Mouse (Mus musculus) neural tube, embryonic 10.5 days (tissue): ENCODE data around the gene Npw.
A peak's percentile ranks its signal among the peaks of the same experiment; 100 is the strongest.

ENCODE experiments used
- DNase-seq: peaks from one replicate; pipeline ENCODE4 v3.0.0-alpha.2; 2017; ENCODE audit warnings: low spot score; ENCODE audit errors: extremely low spot score

Npw gene

DNA sequence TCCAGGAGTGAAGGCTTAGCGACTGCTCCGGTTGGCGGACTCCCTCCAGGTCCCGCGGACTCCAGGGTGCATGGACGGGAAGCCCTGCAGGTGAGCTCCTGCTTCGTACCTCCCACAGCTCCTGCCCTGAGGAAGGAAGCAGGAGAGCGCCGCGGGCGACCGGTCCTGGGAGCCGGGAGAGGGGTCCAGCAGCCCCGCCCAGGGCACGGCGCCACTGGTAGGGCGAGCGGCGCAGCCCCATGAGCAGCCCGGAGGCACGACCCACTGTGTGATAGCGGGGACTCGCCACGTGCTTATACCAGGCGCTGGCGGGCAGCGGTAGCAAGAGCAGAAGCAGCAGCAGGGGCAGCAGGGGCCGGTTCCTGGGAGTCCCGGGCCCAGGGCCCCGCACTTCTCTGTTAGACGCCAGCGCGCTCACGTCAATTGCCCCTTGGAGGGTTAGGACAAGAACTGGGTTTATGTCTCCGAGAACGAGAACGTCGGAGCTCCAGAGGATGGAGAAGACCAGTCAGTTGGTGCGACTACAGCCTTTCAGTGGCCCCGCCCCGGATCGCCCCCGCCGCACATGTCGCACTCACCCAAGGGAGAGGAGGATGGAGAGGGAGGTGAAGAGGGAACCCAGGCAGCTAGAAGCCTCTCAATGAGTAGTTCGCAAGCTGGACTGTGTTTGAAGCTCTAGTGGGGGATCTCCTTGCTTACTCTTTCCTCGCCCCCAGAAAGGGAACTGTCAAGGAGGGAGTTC is at the start of gene Npw:
Gene Npw (minus strand): TSS at position 441 of the 742 bp plus-strand sequence.
- DNase-seq, result peak; percentile 35

DNA sequence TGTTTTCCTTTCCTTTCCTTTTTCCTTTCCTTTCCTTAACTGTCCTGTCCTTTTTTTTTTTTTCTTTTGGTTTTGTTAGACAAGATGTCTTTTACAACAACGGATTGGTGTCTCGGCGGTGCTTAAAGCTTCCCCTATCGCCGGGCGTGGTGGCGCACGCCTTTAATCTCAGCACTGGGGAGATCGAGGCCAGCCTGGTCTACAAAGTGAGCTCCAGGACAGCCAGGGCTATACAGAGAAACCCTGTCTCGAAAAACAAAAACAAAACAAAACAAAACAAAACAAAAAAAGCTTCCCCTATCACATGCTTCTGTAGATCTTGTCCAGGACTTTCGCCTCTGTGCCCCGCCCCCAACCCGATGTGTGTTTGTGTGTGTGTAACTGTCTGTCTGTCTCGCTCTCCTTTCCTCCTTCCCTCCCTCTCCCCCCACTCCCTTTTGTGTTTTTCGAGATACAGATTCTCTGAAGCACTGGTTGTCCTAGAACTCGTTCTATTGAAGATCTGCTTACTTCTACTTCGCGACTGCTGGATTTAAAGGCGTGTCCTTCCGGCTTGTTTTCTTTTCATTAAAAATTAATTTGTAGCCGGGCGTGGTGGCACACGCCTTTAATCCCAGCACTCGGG is 49.7 kb upstream of the Npw start:
- no peak for DNase-seq

DNA sequence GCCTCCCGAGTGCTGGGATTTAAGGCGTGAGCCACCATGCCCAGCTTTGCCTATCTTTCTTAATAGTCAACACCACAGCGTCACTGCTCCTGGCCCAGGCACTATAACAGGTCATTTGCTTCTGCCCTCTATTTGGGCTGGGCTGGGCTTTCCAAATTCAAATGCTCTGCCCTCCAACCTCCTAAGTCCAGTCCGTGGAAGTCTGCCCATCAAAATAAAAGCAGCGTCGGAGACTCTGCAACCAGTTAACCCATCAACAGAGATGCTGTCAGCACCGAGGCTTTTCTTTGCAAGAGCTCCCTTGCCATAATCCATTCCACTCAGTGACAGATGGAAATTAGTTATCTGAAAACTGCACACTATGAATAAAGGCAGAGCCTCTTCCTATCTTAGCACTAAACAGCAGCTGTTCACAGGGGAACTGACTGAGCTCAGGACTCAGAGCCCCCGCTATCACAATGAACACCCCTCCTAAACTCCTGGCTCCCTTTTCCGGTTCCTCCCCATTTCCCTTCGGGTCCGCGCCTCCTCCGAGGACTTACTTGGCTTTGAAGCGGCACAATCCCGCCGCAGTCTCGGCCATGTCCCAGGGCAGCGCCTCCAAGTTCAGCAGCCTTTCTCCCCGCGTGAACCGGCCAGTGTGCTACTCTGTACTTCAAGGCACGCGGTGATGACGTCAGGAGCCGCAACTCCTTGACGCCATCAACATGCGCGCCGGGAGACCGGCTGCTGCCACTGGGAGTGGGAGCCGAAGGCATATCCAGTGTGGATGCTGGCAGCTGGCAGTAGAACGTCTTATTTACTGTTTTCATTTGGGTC is 48.9 kb upstream of the Npw start, which contains the start of gene Tbl3:
Gene Tbl3 (minus strand): TSS at position 679 of the 819 bp plus-strand sequence.
- DNase-seq, result peak; percentile 98

DNA sequence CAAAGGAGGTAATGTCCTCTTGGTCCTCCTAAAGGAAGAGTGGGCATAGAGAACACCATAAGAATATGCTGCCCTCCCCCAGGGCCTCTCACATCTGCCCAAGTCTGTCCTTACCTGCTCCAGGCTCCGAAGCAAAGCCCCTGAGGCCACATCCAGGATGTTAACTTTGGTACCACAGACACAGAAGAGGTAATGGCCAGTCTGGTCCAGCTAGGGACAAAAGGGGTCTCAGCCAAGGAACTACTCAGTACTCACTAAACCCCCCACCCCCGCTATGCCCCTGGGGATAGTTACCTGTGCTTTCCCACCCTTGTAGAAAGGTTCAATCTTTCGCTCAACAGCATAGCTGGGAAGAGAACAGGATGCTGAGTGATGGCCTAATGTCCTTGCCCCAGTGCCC is 47.6 kb upstream of the Npw start:
- DNase-seq, result no peak

DNA sequence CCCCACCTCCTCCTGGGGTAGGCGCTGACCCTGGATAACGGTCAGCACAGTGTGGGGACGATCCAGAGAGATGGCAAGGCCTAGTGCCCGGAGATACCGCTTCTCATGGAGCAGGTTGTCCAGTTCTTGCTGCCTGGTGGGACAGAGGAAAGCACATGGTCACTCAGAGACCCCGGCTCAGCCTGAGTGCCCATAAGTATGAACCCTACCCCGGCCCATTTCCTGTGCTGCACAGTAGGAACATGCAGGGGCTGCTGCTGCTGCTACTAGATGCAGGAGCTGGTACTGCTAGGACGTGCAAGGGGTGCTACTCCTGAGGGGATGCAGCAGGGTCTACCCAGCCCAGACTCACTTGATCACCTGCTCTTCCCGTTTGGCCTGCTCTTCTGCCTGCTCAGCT is 43.0 kb upstream of the Npw start:
- no peak for DNase-seq

DNA sequence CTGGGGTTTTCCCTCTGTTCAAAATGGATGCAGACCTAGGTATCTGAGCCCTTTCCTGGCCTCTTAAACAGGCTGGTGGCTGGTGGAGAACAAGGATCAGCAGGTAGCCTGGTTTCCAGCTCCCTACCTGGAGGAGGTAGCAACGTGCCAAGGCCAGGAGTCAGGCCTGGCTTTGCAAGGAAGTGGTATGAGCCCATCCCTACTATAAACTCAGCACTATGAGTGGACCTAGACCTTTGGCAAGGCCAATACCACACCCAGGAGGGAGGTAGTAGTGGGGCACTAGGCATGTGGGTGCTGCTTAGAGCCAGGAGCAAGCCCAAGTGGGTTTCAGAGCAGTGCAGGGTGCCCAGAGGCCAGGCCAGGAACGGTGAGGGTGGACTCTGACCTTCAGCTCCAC is 41.2 kb upstream of the Npw start:
- no peak for DNase-seq

DNA sequence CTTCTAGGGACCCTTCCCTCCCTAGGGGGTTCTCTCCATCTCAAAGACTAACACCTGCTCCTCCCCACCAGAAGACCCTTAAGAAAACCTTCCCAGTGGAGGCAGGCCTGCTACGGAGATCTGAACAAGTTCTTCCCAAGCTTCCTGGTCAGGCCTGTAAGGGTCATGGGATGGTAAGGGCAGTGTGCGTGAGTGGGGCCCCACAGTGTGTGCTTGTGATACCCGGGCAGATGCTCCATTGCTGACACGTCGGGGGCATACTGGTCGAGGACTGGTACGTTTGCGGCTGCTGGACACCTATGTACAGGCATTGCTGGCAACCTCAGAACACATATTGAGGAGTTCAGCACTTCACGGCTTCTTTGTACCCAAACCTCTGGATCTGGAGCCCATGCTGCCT is 40.5 kb upstream of the Npw start:
- no peak for DNase-seq

DNA sequence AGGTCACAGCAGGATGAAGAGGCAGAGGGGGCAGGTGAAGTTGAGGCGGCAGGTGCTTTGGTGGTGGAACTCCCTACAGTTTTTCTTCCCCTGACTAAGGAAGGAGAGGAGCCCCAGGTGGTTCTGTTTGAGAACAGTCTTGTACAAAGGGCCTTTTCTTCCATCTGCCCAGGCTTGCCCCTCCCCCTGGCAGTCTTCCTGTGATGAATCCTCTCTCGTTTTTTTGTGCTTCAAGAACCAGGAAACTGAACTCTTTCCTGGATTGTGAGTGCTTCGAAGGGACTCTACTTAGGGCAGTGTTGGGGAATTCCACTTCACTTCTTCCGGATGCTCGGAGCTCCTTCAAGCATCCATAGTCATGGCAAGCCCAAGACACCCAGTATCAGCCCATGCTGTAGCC is 39.7 kb upstream of the Npw start:
- no peak for DNase-seq

DNA sequence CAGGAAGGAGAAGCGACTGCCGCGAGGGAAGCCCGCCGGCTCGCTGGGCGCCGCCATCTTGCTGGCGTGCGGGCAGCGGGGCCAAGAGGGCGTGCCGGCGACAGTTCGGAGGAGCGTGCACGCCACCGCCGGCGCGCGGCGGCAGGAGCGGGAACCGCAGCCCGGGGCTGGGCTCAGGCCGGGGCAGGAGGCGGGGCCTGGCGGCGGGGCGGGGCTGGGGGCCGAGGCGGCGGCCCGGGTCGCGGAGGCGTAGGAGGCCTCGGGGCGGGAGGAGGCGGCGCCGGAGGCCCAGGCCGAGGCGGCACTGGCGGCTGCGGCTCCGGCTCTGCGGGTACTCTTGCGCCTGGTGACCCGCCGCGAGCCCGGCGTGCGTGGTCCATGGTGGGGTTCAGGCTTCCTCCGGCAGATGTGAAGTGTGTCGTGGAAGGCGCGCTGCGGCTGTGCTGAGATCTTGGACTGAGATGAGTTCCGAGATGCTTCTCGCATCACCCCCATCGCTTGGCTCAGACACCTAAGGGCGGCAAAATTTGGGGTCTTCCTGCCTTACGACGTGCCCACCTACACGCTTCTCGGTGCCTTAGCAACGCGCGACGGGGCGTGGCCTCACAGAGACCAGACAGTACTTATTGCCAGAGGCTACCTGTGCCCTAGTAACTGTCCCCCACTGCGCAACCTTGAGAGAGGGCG is 37.9 kb upstream of the Npw start, which contains the start of the genes Gfer and Noxo1:
Gene Gfer (minus strand): TSS at position 146 of the 687 bp plus-strand sequence.
Gene Noxo1 (plus strand): TSS at position 224 of the 687 bp plus-strand sequence.
- peak; percentile 87 for DNase-seq

DNA sequence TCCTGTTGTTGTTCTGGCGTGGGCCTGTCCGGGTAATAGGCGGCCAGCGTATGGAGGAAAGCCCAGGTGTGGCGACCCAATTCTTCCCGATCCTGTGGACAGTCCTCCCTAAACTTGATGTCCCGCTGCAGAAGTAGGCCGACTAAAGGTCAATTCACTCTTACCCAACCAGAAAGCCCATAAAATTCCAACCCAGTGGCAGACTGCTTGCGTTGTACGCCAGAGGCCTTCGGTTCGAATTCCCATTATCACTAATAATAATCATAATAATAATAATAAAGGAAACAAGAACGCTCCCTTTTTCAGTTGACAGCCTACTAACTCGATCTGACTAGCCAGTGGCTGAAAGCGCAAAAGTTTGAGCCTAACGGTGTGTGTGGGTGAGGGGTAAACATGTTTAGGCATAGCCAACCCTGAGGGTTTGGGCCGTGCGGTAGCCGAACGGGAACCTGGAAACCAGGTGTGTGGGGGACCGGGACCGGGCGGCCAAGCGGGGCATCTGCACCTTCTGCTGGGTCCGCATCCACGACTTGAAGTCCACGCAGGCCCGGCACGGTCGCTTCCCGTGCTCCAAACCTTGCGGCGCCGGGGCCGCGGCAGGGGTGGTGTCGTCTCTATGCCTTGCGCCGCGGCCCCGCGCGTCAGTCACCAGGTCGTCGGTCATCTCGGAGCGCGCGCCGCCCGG is 37.2 kb upstream of the Npw start:
- DNase-seq, result no peak

DNA sequence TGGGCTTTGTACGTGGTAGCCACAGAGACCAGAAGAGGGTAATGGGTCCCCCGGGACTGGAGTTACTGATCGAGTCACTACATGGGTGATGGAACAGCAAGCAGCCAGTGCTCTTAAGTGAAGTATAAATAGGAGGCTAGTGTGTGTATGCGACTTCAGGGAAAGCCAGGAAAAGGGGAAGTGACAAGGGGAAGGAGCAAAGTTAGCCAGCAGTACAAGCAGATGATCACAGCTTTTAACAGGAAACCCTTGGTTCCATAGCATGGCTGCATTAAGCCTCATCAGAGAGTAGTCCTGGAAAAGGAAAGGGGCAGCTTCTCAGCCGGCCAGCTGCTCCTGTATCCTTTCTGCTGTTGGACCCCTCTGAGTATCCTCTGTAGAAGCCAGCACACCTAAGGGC is 34.1 kb upstream of the Npw start:
- DNase-seq, result no peak

DNA sequence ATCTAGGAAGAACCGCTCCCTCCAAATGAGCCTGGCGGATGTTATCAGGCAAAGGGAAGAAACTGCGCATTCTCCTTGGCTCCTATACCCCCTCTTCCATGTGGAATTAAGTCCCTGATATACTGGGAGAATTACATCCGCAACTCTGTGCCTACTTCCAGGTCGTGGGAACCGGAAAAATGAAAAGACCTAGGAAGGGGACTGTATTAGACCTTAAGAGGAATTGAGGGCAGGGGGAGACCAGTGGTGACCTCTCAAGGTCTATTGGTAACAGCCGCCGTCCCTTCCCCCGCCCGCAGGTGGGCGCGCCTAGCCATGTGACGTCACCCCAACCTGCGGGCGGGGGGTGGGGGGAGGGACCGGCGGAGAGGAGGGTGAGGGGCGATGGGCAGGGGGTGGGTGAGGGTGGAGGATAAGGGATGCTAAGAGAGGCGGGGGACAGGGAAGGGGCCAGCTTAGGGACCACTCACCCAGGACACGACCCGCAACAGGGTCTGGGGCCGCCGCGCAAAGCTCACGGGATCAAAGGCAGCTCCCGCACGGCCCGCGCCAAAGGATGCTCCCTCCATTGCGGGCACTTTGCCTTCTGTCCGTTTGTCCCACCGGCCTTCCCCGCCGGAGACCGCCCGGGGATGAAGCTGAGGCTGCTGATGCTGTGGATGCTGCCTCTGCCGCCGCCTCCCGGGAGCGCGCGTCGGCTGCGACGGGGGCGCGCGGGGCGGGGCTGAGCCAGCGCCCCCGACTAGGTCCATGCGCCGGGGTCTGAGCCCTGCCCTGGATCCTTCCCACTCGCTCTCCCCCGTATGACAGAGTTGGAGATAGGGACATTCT is 31.2 kb upstream of the Npw start, which contains the start of gene Syngr3:
Gene Syngr3 (minus strand): TSS at position 705 of the 831 bp plus-strand sequence.
- peak; percentile 48 for DNase-seq

DNA sequence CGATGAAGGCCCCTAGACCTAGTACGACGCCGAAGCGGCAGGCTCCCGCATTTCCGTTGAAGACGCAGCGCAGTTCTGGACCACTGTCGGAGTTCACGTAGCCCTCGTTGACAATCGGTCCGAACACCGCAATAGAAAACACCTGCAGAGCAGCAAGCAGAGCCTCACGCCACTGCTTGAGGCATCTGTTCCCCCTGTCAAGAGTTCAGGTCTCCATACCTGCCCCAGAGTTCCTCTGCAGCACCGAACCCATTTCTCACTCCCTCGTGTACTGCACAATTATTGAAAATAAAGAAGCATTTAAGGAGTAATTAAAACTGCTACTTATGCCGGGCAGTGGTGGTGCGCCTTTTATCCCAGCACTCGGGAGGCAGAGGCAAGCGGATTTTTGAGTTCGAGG is 29.3 kb upstream of the Npw start:
- DNase-seq, result no peak

DNA sequence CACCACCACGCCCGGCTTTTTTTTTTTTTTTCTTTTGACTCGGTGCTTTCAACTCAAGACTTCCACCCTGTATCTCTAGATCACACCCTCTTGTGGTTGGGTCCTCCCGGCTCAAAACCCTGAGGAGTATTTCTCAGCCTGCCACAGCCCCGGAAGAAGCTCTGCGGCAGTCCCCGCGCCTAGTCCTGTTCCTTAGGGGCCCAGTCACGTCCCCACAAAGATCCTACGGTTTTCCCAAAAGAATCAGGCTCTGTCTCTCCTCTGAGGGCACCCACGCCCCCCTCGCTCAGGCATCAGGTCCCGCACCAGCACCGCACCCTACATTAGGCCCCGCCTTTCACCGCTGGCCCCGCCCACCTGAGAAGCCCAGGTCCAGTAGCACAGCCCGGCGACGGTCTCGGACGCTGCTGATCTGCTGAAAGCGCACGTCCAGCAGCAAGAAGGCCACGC is 28.9 kb upstream of the Npw start:
- DNase-seq, result peak; percentile 42

DNA sequence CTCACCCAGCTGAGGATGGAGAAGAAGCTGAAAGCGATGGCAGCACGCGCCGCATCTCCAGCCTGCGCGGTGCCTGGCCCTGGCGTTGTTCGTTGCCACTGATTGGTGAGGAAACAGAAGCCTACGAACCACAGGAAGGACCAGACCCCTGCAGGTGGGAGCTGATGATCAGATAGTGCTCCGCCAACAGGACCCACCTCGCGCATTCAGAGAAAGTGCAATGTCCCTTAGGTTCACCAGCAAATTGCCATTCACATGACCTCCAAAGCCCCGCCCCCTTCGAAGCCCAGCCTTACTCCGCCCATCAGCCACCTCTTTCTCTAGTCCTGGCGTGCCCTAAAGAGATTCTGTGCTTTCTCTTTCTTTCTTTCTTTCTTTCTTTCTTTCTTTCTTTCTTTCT is 28.3 kb upstream of the Npw start:
- peak; percentile 39 for DNase-seq

DNA sequence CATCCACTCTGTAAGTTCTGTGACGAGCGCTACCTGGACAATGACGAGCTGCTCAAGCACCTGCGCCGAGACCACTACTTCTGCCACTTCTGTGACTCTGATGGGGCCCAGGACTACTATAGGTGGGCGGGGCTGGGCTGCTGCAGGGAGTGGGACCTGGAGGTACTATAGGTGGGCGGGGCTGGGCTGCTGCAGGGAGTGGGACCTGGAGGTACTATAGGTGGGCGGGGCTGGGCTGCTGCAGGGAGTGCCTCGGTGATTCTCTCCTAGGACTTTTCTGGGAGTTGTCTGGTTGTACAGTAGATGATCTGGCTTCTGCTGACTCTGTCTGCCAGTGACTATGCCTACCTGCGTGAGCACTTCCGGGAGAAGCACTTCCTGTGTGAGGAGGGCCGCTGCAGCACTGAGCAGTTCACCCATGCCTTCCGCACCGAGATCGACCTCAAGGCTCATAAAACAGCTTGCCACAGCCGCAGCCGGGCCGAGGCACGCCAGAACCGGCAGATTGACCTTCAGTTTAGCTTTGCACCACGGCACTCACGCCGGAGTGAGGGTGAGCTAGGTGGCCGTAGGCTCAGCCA is 19.3 kb upstream of the Npw start:
- DNase-seq, result no peak

DNA sequence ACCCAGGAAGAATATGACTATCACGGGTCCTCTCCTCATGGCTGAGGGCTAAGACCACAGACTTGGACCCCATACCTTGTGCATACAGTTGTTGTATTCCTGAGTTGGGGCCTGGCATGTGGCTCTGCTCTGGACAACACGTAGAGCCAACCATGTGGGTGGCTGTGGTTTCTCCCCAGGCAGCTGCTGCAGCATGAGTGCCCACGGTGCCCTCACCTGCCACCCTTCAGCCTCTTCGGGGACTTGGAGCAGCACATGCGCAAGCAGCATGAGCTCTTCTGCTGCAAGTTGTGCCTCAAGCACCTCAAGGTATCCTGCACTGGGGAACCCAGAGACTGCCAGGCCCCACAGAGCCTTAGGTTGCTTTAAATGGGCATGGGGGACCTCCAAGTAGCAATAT is 18.6 kb upstream of the Npw start:
- DNase-seq, result no peak

DNA sequence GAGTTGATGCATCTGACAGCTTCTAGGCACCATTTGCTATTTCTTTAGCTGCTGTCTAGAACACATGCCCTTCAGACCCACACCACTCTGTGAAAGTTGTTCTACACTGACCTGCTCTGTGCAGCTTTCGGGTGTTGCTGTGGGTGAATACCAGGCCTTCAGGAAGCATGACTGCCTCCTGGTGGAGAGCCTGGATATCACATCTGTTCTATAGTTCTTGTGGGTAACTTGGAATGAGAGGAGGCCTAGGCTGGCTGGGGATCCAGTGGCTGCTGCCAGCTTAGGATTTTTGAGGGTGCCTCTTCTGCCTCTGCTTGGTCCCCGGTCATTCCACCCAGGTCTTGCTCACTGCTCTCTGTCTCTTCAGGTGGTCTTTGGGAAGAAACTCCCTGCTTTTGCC is 17.9 kb upstream of the Npw start:
- DNase-seq, result peak; percentile 65

DNA sequence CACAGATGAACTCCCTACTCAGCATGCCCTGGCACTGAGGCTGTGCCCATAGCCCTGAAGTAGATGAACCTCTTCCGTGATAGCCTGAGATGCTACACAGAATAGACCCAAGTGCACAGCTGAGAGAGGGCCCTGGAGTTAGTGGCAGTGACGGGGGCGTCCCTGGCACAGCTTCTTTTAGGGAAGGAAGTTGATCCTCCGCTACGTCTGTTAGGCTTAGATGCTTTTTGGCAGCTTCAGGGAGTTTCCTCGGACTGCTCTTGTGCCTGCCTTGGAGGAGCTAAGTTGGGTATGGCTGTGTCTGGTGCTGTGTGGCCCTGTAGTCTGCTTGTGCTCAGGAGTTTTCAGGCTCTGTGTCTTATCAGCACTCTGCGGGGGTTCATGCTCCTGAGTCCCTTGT is 16.0 kb upstream of the Npw start:
- DNase-seq, result no peak
